In the genomic region with DNA sequence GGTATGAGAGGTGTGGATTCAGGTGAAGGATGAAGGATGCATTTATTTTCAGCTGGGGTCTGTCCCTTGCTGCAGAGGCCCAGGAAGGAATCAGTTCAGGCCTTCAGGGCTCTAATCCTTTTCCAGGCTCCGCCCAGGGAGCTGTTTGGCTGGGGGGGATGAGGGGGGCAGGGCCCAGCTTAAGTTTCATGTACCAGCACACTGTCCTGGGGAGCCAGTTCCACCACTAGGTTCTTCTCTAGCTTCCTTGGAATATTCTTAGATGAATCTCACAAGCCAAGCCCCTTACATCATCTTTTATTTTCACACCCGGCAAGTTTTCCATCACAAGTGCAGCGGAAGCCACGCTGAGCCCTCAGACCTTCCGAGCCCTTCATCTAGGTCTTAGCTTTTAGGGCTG, we compare ENCODE assay signal across 29 mouse cellular contexts.
DNase-seq lines count a peak whose midpoint lies in the region; ATAC-seq lines count a peak whose summit lies in the region.
"Had no signal": no experiment of that assay in that cellular context is flagged by ENCODE, and none has a peak within 500 bp of the region (broad histone marks: within the 10 kb centered on the region; RNA-seq: fewer than 3 reads in every experiment).

No protein-coding gene starts in this region.

- DNase-seq in forebrain, embryonic 11.5 days (ENCODE audit: low spot score), result no peak
- no peak for DNase-seq in heart, postnatal 14 days
- DNase-seq in midbrain, embryonic 11.5 days (ENCODE audit: low spot score, missing footprints), result no peak
- no peak for DNase-seq in adrenal gland, adult 2 months
- DNase-seq: adrenal gland, postnatal 14 days; cerebellum, adult 11-12 months; cerebellum, adult 9-11 months; kidney, adult 8-10 months; kidney, postnatal 4 days; retina, postnatal 1 day; right cerebral cortex, postnatal 14 days; thymus, adult 18-20 months; thymus, postnatal 25 days had no signal

- ATAC-seq in forebrain, embryonic 16.5 days, result peak; percentile 27; the same call in 1 of the 2 replicates
- no peak for ATAC-seq in forebrain, embryonic 11.5 days (replicated peaks; ENCODE audit: low FRiP score)
- ATAC-seq in heart, embryonic 13.5 days (ENCODE audit: extremely low read depth, insufficient number of reproducible peaks, low FRiP score, low TSS enrichment), result no peak
- ATAC-seq in midbrain, embryonic 12.5 days (ENCODE audit: low FRiP score, low read depth), result 0 out of 2 replicates have a peak, but pooled peaks have one; percentile 49
- ATAC-seq in midbrain, embryonic 11.5 days (ENCODE audit: low FRiP score), result no peak
- ATAC-seq in stomach, embryonic 16.5 days (ENCODE audit: insufficient read depth, low FRiP score), result no peak
- ATAC-seq: forebrain, embryonic 14.5 days; hindbrain, postnatal 0 days; intestine, embryonic 16.5 days; Patski had no signal

- H3K4me2 ChIP-seq in forebrain, embryonic 16.5 days (ENCODE audit: low read length), result no peak overlapping the region
- H3K4me2 ChIP-seq in forebrain, embryonic 11.5 days (ENCODE audit: low read depth, low read length, severe bottlenecking), result no peak overlapping the region
- H3K4me2 ChIP-seq in heart, embryonic 13.5 days, result no peak overlapping the region
- no peak overlapping the region for H3K4me2 ChIP-seq in midbrain, embryonic 12.5 days (replicated peaks)
- H3K4me2 ChIP-seq in midbrain, embryonic 11.5 days, result no peak overlapping the region
- no peak overlapping the region for H3K4me2 ChIP-seq in stomach, embryonic 16.5 days (ENCODE audit: low read depth, low read length)
- H3K4me2 ChIP-seq: embryonic facial prominence, embryonic 15.5 days; limb, embryonic 13.5 days; liver, embryonic 11.5 days; lung, embryonic 15.5 days; neural tube, embryonic 13.5 days; stomach, embryonic 15.5 days had no signal

- intact Hi-C loops in heart, postnatal 14 days (cut with DNase I), result no loop called here

- 79% methylated on average over 5 of the region's 5 CpGs for WGBS in forebrain, embryonic 16.5 days
- 74% methylated on average over 5 of the region's 5 CpGs for WGBS in forebrain, embryonic 11.5 days
- WGBS in heart, embryonic 13.5 days, result 45% methylated on average over 5 of the region's 5 CpGs
- WGBS in midbrain, embryonic 12.5 days, result 72% methylated on average over 5 of the region's 5 CpGs
- WGBS in midbrain, embryonic 11.5 days, result 84% methylated on average over 5 of the region's 5 CpGs
- 77% methylated on average over 5 of the region's 5 CpGs for WGBS in stomach, embryonic 16.5 days

- no peak overlapping the region for H3K4me3 ChIP-seq in forebrain, embryonic 16.5 days (replicated peaks; ENCODE audit: low read length)
- no peak overlapping the region for H3K4me3 ChIP-seq in forebrain, embryonic 11.5 days (ENCODE audit: low read depth, low read length)
- H3K4me3 ChIP-seq in heart, embryonic 13.5 days, result no peak overlapping the region
- H3K4me3 ChIP-seq in midbrain, embryonic 12.5 days, result no peak overlapping the region
- H3K4me3 ChIP-seq in midbrain, embryonic 11.5 days (ENCODE audit: low read depth, low read length), result no peak overlapping the region
- no peak overlapping the region for H3K4me3 ChIP-seq in stomach, embryonic 16.5 days (replicated peaks; ENCODE audit: low read length)
- H3K4me3 ChIP-seq: embryonic facial prominence, embryonic 15.5 days; hindbrain, embryonic 10.5 days; limb, embryonic 13.5 days; lung, embryonic 15.5 days; neural tube, embryonic 13.5 days; stomach, embryonic 15.5 days had no signal

- no peaks in the 10 kb centered on the region for H3K27me3 ChIP-seq in forebrain, embryonic 16.5 days (replicated peaks; ENCODE audit: control insufficient read depth, insufficient read depth, low read length)
- H3K27me3 ChIP-seq in forebrain, embryonic 11.5 days (ENCODE audit: control insufficient read depth, insufficient read depth, low read length), result no peaks in the 10 kb centered on the region
- no peaks in the 10 kb centered on the region for H3K27me3 ChIP-seq in heart, embryonic 13.5 days (replicated peaks)
- H3K27me3 ChIP-seq in midbrain, embryonic 12.5 days, result no peaks in the 10 kb centered on the region
- H3K27me3 ChIP-seq in midbrain, embryonic 11.5 days (ENCODE audit: control insufficient read depth, insufficient read depth, low read length), result no peaks in the 10 kb centered on the region
- H3K27me3 ChIP-seq in stomach, embryonic 16.5 days (ENCODE audit: control insufficient read depth, insufficient read depth, low read length), result no peaks in the 10 kb centered on the region
- H3K27me3 ChIP-seq: embryonic facial prominence, embryonic 15.5 days; limb, embryonic 13.5 days; lung, embryonic 15.5 days; neural tube, embryonic 13.5 days; Patski; stomach, embryonic 15.5 days had no signal

- no peaks in the 10 kb centered on the region for H3K9me3 ChIP-seq in forebrain, embryonic 16.5 days (ENCODE audit: control insufficient read depth, low read length)
- no peaks in the 10 kb centered on the region for H3K9me3 ChIP-seq in forebrain, embryonic 11.5 days (ENCODE audit: control insufficient read depth, low read length)
- H3K9me3 ChIP-seq in heart, embryonic 13.5 days, result no peaks in the 10 kb centered on the region
- no peaks in the 10 kb centered on the region for H3K9me3 ChIP-seq in midbrain, embryonic 12.5 days
- H3K9me3 ChIP-seq in midbrain, embryonic 11.5 days (ENCODE audit: control insufficient read depth, low read length), result no peaks in the 10 kb centered on the region
- H3K9me3 ChIP-seq in stomach, embryonic 16.5 days (replicated peaks; ENCODE audit: control insufficient read depth, low read length), result no peaks in the 10 kb centered on the region
- H3K9me3 ChIP-seq: embryonic facial prominence, embryonic 15.5 days; hindbrain, embryonic 10.5 days; limb, embryonic 13.5 days; lung, embryonic 15.5 days; neural tube, embryonic 13.5 days; stomach, embryonic 15.5 days had no signal

- H3K27ac ChIP-seq in forebrain, embryonic 16.5 days (ENCODE audit: low read length), result no peak overlapping the region
- no peak overlapping the region for H3K27ac ChIP-seq in forebrain, embryonic 11.5 days (ENCODE audit: low read depth, low read length)
- H3K27ac ChIP-seq in heart, embryonic 13.5 days (replicated peaks), result 0 out of 2 replicates have a peak overlapping the region, but pooled peaks have one; percentile 5
- 0 out of 2 replicates have a peak overlapping the region, but pooled peaks have one; percentile 20 for H3K27ac ChIP-seq in midbrain, embryonic 12.5 days (replicated peaks)
- no peak overlapping the region for H3K27ac ChIP-seq in midbrain, embryonic 11.5 days (ENCODE audit: low read depth, low read length)
- no peak overlapping the region for H3K27ac ChIP-seq in stomach, embryonic 16.5 days (ENCODE audit: low read length)
- H3K27ac ChIP-seq: embryonic facial prominence, embryonic 15.5 days; hindbrain, embryonic 10.5 days; hindbrain, postnatal 0 days; kidney, postnatal 0 days; limb, embryonic 13.5 days; lung, embryonic 15.5 days; neural tube, embryonic 13.5 days; stomach, embryonic 15.5 days had no signal

- peaks cover 7% of the 10 kb centered on the region; the same call in 1 of the 2 replicates for H3K36me3 ChIP-seq in forebrain, embryonic 16.5 days (ENCODE audit: control insufficient read depth, insufficient read depth)
- peaks cover 6% of the 10 kb centered on the region; the same call in 1 of the 2 replicates for H3K36me3 ChIP-seq in forebrain, embryonic 11.5 days (ENCODE audit: control insufficient read depth, insufficient read depth, low read length)
- H3K36me3 ChIP-seq in heart, embryonic 13.5 days, result peaks cover 35% of the 10 kb centered on the region
- H3K36me3 ChIP-seq in midbrain, embryonic 12.5 days, result peaks cover 67% of the 10 kb centered on the region
- peaks cover 10% of the 10 kb centered on the region for H3K36me3 ChIP-seq in midbrain, embryonic 11.5 days (ENCODE audit: control insufficient read depth, insufficient read depth, low read length)
- no peaks in the 10 kb centered on the region for H3K36me3 ChIP-seq in stomach, embryonic 16.5 days (ENCODE audit: control insufficient read depth, insufficient read depth, low read length)
- H3K36me3 ChIP-seq: stomach, embryonic 15.5 days had no signal

- 0 out of 2 replicates have a peak, but pooled peaks cover 7% of the 10 kb centered on the region for H3K4me1 ChIP-seq in forebrain, embryonic 16.5 days (replicated peaks; ENCODE audit: control insufficient read depth, insufficient read depth, low read length)
- no peaks in the 10 kb centered on the region for H3K4me1 ChIP-seq in forebrain, embryonic 11.5 days (replicated peaks; ENCODE audit: control insufficient read depth, insufficient read depth, low read length)
- peaks cover 36% of the 10 kb centered on the region for H3K4me1 ChIP-seq in heart, embryonic 13.5 days
- peaks cover 5% of the 10 kb centered on the region; the same call in 1 of the 2 replicates for H3K4me1 ChIP-seq in midbrain, embryonic 12.5 days
- no peaks in the 10 kb centered on the region for H3K4me1 ChIP-seq in midbrain, embryonic 11.5 days (ENCODE audit: control insufficient read depth, insufficient read depth, low read length)
- H3K4me1 ChIP-seq in stomach, embryonic 16.5 days (ENCODE audit: control insufficient read depth, insufficient read depth, low read length), result no peaks in the 10 kb centered on the region
- H3K4me1 ChIP-seq: embryonic facial prominence, embryonic 15.5 days had no signal

- H3K9ac ChIP-seq in forebrain, embryonic 16.5 days (replicated peaks; ENCODE audit: low read depth, low read length), result no peak overlapping the region
- no peak overlapping the region for H3K9ac ChIP-seq in forebrain, embryonic 11.5 days (ENCODE audit: low read length)
- peak overlapping the region; percentile 28 for H3K9ac ChIP-seq in heart, embryonic 13.5 days
- no peak overlapping the region for H3K9ac ChIP-seq in midbrain, embryonic 12.5 days (replicated peaks)
- H3K9ac ChIP-seq in midbrain, embryonic 11.5 days (ENCODE audit: low read length), result no peak overlapping the region
- H3K9ac ChIP-seq in stomach, embryonic 16.5 days (ENCODE audit: low read length), result 0 out of 2 replicates have a peak overlapping the region, but pooled peaks have one; percentile 11
- H3K9ac ChIP-seq: embryonic facial prominence, embryonic 15.5 days; limb, embryonic 13.5 days; lung, embryonic 15.5 days; neural tube, embryonic 13.5 days; stomach, embryonic 15.5 days had no signal

Comparison
In these comparisons a context has a peak if more than half of its experiments do, and no peak if none do; other contexts are left out.
1. ATAC-seq: peak in forebrain, embryonic 16.5 days (single experiment) and midbrain, embryonic 12.5 days (single experiment); none in forebrain, embryonic 11.5 days (single experiment), heart, embryonic 13.5 days (single experiment), midbrain, embryonic 11.5 days (single experiment) and stomach, embryonic 16.5 days (single experiment).
2. H3K27ac ChIP-seq: peak in heart, embryonic 13.5 days (single experiment) and midbrain, embryonic 12.5 days (single experiment); none in forebrain, embryonic 16.5 days (single experiment), forebrain, embryonic 11.5 days (single experiment), midbrain, embryonic 11.5 days (single experiment) and stomach, embryonic 16.5 days (single experiment).
3. H3K9ac ChIP-seq: peak in heart, embryonic 13.5 days (single experiment) and stomach, embryonic 16.5 days (single experiment); none in forebrain, embryonic 16.5 days (single experiment), forebrain, embryonic 11.5 days (single experiment), midbrain, embryonic 12.5 days (single experiment) and midbrain, embryonic 11.5 days (single experiment).